Mouse (Mus musculus) left cerebral cortex, postnatal 25 days (tissue): ENCODE measurements around the gene Capn2. TPM values are rescaled to one million over a fixed set of nuclear protein-coding genes. Genes with fewer than 3 reads are reported as not detected.

ENCODE experiments used
- DNase-seq, 2 experiments: peaks; one replicate each; pipeline ENCODE4 v3.0.0; 2022; ENCODE audit warnings: low spot score in 2 of 2, mixed read lengths in 1 of 2
- intact Hi-C: fragments of 180-260 bp; cut with DNase I; formaldehyde crosslinking; loops from one replicate; pipeline ENCODE4 v1.15.1; 2025
- total RNA-seq, 2 experiments: library from RNA; stranded (reverse); gene quantifications; 2 replicates each; pipeline ENCODE4 v1.2.3; 2021

The Capn2 gene
- total RNA-seq, result 10 to 100 TPM; 52.9 to 61.4 TPM

DNA sequence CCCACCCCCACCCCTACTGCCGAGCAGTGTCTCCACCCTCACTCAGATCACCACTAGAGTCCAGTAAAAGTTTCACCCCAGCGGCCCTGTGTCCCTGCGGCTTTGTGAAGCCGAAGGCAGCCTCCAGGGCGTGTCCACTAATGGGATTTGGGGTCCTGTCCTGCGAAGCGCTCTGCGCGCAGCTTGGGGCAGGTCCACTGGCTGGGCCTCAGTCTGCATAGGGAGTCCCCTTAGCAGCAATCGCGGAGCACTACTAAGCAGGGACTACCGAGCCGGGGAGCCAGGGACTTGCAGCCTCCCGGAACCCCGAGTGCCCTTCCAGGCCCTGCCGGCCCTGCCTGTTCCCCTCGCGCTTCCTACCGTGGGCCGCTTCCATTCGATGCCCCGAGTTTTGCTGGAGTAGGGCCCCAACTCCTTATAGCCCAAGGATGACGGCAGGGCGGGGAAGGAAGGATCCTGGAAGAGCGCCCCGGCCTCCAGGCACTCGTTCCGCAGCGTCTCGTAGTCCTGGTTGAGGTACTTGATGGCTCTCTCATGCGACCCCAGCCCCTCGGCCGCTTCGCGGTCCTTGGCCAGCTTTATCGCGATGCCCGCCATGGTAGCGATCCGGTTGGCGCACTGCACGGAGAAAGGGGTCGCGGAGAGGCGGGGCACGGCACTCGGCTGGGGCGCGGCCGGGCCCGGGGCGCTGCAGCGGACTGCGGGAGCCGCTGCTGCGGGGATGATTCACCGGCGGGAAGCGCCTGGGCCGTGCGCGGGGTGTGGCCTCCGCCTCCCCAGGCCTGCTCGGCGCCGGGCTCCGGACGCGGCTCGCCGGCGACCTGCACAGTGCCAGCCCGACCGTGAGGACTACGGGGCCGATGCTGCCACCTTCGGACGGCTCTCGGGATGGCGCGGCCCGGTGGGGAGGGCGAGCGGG is at the start of gene Capn2:
Gene Capn2, minus strand, starts transcription at position 851 of the 919 bp plus-strand sequence.
- DNase-seq, result peak; percentile 71 to 76
- intact Hi-C loops, result loop anchor here (2.0 kb wide), 1 partner anchor 26 kb away; no protein-coding TSS in a partner anchor

GRCm38 (mm10) chr1:182565351-182565835 is 48.0 kb upstream of the Capn2 start:
- no peak for DNase-seq
- intact Hi-C loops, result no loop called here

DNA sequence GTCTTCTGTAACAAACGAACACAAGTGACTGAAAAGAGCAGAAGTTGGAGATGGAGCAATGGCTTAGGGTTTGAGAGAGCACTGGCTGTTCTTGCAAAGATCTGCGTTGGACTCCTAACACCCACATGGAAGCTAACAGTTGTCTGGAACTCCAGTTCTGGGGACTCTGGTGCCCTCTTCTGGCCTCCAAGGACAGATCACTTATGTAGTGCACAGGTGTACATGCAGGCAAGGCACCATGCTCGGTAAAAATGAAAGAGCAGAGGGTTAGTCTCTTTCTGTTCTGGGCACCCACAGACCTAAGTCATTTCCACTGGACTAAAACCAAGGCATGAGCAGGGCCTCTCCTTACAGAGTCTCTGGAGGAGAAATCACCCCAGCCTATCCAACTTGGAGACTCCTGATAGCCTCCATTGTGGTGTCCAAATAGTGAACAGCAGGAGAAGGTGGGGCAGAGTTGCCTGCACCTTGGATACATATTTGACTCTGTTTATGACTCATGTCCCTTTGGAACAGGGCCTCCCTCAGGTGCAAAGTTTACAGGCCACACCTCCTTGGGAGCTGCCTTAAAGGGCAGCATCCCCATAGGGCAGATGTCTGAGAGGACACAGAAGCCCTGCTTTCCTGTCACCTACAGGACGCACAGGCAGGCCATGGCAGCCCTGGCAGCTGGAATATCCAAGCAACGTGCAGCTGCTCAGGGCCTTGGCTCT is 47.2 kb upstream of the Capn2 start, which contains the start of gene Capn8:
Gene Capn8, plus strand, starts transcription at position 600 of the 713 bp plus-strand sequence.
- intact Hi-C loops, result no loop called here

DNA sequence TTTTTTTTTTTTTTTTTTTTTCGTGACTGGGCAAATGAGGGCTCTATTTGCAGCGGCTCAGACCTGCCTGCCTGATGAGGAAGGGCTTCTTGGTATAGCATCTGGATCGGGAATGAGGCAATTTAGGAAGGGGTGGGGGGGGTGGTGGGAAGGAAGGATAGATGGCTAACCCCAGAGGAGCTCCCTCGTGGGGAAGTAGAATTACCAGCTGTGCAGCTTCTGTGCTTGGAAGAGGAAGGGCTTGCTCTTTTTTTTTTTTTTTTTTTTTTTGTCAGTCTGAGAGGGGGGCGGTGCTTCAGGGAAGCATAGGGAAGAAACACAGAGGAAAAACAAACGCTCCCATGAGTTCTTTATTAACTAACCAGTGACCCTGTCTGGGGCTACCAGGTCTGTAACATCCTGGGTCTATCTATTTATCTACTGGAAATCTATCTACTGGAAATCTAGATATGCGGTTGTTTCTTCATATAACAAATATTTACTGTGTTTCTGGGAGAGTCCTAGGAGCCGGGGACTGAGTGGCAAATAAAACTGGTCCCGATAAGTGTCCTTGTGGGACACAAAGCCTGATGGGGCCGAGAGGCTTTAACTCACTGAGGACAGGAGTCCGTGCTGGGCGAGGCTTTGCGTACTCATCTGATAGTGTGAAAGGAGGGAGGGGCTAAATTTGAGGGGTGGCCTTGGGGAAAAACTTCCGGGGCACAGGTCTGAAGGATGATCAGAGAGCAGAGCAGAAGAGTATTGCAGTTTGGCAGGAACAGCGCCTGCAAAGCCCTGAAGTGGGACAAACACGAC is 45.4 kb upstream of the Capn2 start:
- intact Hi-C loops, result no loop called here

More for the DNA sequence above, 47.2 kb upstream of the Capn2 start, which contains the start of gene Capn8:
- DNase-seq, result no peak

GRCm38 (mm10) chr1:182561945-182562514 is 44.6 kb upstream of the Capn2 start:
- intact Hi-C loops, result loop anchor here (2.0 kb wide), 2 partner anchors 95 to 399 kb away; no protein-coding TSS in a partner anchor
- no peak for DNase-seq

More for the DNA sequence above, 45.4 kb upstream of the Capn2 start:
- no peak for DNase-seq

DNA sequence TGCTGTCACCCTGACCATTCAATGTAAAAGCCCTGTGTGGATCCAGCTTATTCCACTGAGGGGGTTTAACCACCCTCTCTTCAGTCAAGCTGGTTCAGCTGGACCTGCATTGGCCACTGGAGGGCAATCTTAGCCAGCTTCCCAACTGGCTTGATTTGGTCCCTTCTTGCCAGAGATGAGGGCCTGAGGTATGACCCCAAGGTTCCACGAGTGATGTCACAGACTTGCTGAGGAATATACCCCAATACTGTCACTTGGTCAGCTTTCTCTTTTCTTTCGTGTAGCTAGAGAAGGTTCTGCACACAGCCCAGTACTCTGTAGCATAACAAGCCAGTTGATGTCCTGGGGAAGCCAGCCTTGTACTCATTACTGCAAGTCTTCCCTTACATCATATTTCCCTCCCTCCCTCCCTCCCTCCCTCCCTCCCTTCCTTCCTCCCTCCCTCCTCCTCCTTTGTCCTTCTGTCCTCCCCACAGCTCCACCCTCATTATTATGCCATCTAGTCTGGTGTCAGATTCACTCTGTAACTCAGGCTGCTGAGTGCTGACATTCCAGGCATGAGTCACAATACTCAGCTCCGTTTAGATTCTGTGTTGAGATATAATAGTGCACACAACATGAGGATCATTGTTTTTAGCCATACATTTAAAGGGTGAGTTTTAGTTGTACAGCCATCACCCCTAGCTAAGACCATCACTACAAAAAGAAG is 43.1 kb upstream of the Capn2 start:
- intact Hi-C loops, result loop anchor here (2.0 kb wide), 2 partner anchors 96 to 400 kb away; no protein-coding TSS in a partner anchor
- DNase-seq, result peak; percentile 41 to 45

- no peak for DNase-seq
- intact Hi-C loops, result loop anchor here (5.0 kb wide), 1 partner anchor 338 kb away; no protein-coding TSS in a partner anchor
Observed at GRCm38 (mm10) chr1:182559530-182559929, 42.1 kb upstream of the Capn2 start.

DNA sequence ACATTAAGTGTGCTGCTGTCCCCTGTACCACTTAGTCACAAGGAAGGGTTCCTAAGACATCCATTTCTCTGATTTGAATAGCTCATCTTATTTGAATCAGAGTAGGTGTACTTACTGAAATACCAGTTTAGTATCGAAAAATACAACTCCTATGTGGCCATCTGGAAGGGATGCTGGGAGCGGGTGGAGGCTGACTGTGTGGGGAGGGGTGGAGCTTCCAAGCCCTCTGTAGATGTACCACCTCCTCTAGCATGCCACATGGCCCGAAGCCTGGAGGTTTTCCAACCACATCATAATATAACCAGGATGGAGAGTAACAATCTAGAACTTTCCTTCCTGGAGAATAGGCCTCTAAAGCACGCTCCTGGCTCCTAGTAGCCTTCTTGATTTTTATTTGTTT is 40.9 kb upstream of the Capn2 start:
- intact Hi-C loops, result loop anchor here (5.0 kb wide), 1 partner anchor 339 kb away; no protein-coding TSS in a partner anchor

DNA sequence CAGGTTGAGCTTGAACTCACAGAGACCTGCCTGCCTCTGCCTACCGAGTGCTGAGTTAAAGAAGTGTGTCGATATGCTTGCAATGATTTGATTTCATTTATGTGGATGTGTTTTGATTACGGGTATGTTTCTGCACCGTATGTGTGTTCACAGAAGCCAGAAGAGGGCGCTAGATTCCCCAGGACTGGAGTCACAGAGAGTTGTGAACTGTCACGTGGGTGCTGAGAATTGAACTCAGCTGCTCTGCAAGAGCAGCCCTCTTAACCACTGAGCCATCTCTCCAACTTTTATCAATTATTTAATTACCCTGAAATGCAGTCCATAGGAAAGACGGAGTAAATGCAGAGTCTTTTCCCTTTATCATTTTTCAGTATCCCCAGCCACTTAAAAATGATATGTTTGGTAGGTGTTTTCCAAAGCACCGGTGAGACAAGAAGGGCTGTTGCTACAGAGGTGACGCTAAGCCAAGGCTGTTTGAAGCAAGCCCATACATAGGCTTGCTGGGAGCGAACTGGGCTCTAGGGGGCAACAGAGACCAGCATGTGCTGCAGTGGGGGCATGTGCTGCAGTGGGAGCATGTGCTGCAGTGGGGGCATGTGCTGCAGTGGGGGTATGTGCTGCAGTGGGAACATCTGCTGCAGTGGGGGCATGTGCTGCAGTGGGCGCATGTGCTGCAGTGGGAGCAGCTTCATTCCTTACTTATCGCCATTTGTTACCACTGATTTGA is 36.4 kb upstream of the Capn2 start:
- intact Hi-C loops, result loop anchor here (2.0 to 5.0 kb wide), 2 partner anchors 239 to 683 kb away; no protein-coding TSS in a partner anchor

More for the DNA sequence above, 40.9 kb upstream of the Capn2 start:
- peak in 1 of 2 experiments; percentile 50 for DNase-seq

GRCm38 (mm10) chr1:182550761-182551160 is 33.4 kb upstream of the Capn2 start:
- intact Hi-C loops, result loop anchor here (5.0 kb wide), 1 partner anchor 687 kb away; no protein-coding TSS in a partner anchor

More for the DNA sequence above, 36.4 kb upstream of the Capn2 start:
- DNase-seq, result peak; percentile 60 to 64

GRCm38 (mm10) chr1:182543906-182544305 is 26.5 kb upstream of the Capn2 start:
- intact Hi-C loops, result loop anchor here (10.0 kb wide), 1 partner anchor 659 kb away; no protein-coding TSS in a partner anchor
- no peak for DNase-seq

More at GRCm38 (mm10) chr1:182550761-182551160, 33.4 kb upstream of the Capn2 start:
- no peak for DNase-seq

- peak in 1 of 2 experiments; percentile 24 for DNase-seq
- intact Hi-C loops, result loop anchor here (10.0 kb wide), 1 partner anchor 658 kb away; no protein-coding TSS in a partner anchor
Observed at GRCm38 (mm10) chr1:182543136-182543535, 25.7 kb upstream of the Capn2 start.

DNA sequence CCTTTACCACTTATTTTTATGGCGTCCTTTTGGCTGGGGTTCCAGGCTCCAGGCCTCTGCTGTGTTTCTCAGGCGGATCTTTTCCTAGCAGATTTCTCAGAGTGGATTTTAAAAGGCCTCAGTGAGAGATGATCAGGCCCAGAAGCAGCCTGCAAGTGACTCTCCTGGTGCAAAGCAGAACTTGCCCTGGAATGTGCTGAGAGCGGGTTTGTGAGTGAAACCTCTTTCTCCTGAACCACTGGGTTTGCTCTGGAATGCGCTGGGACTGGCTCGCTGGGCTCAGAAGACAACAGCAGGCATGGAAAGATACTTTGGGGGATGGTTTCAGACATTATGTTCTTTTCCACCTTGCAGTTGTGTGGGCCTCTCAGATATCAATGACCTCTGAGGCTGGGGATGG is 24.7 kb upstream of the Capn2 start:
- intact Hi-C loops, result loop anchor here (10.0 kb wide), 1 partner anchor 657 kb away; no protein-coding TSS in a partner anchor
- DNase-seq, result no peak

DNA sequence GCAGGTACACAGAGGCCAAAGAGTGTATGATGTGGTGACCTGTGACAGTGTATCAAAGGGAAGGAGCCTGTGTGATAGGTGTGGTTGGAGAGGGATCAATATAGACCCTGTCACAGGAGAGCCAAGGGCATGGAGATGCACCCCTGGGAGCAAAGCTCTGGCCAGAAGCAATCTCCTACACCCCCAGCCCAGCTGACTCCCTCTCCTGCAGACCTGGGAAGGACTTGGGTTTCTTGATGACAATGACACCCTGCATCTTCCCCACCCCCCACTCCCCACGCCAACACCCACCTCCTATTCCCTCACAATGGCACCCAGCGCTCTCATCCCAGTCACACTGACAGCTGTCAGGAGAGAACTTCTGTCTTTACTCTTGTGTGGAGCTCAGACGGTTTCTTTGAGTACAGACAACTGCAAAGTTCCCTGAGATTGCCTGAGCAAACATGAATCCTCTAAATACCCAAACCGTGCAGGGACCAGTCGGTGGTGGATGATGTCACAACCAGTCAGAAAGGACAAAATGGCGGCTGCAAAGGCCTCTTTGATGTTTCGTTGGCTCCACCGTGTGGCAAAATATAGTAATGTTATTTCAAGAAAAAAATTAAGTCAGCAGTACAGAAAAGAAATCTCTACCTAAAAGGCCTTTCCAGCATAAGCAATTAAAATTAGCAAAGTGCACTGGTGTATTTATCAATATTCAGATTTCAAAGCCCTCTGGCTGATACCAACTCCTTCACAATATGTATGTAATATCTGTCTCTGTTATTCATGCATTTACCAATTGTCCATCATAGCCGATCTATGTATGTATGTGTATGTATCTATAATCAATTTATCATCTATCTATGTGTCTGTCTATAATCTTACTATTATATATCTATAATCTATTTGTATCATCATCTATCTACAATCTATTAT is 21.9 kb upstream of the Capn2 start:
- intact Hi-C loops, result loop anchor here (1.0 to 10.0 kb wide), 4 partner anchors 50 to 397 kb away; partner anchors contain the start of gene Degs1
- peak; percentile 76 to 95 for DNase-seq

GRCm38 (mm10) chr1:182535080-182535481 is 17.7 kb upstream of the Capn2 start:
- DNase-seq, result no peak

GRCm38 (mm10) chr1:182533583-182533982 is 16.2 kb upstream of the Capn2 start:
- intact Hi-C loops, result loop anchor here (10.0 kb wide), 1 partner anchor 249 kb away; the partner anchor contains the start of gene Degs1
- DNase-seq, result no peak

More at GRCm38 (mm10) chr1:182535080-182535481, 17.7 kb upstream of the Capn2 start:
- intact Hi-C loops, result loop anchor here (5.0 to 10.0 kb wide), 2 partner anchors 250 to 393 kb away; partner anchors contain the start of gene Degs1
